Mouse (Mus musculus) megakaryocyte, embryonic 14.5 days (primary cell): ENCODE results near the gene Tnpo1.

ENCODE experiments used
- FLI1 ChIP-seq: IDR thresholded peaks from 2 replicates; pipeline ENCODE4 v1.6.1; 2012; ENCODE audit warnings: low read length, inconsistent platforms, mixed read lengths
- GATA1 ChIP-seq: IDR thresholded peaks from 3 replicates; pipeline ENCODE4 v1.6.1; 2012; ENCODE audit warnings: mixed read lengths, low read length, inconsistent platforms, borderline replicate concordance

DNA sequence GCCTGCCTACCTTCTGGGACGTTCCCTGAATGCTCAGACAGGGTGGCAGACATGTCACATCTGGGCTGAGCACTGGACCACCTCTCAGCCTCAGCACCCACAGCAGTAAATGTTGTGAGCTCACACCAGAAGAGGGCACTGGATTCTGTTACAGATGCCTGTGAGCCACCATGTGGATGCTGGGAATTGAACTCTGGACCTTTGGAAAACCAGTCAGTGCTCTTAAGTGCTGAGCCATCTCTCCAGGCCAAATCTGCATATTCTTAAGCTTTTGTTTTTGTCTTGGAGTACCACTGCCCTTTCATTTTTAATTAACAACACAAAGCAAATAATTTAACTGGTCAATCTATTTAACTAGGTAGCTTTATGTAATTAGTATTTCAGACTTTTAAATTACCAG, 44.2 kb downstream of the Tnpo1 start:
- TF ChIP-seq FLI1 (no peak), GATA1 (no peak)
